Mouse (Mus musculus) intestine, postnatal 0 days (tissue): ENCODE measurements around the gene Zfp652. TPM values are rescaled to one million over a fixed set of nuclear protein-coding genes. Genes with fewer than 3 reads are reported as not detected.
A peak's percentile ranks its signal among the peaks of the same experiment; 100 is the strongest.
"Not testable (repeated sequence)": the region's sequence is repeated elsewhere in the genome, so short reads cannot be mapped to it uniquely, and the experiment has no call there.

ENCODE experiments used
- ATAC-seq: fragments of 200-750 bp; cut with Nextera tagmentation; 2 replicates; pipeline ENCODE4 v1.8.0; 2017; ENCODE audit warnings: mild to moderate bottlenecking, moderate TSS enrichment, moderate library complexity
- H3K27ac ChIP-seq: fragments of 300-500 bp; sonication (generic); 2 replicates; pipeline ENCODE4 v1.5.1; 2014; ENCODE audit warnings: mild to moderate bottlenecking, low read depth, low read length, moderate library complexity
- H3K27me3 ChIP-seq: fragments of 300-500 bp; sonication (generic); replicated peaks from 2 replicates; pipeline ENCODE4 v1.6.1; 2014; ENCODE audit warnings: low read length, mixed read lengths; ENCODE audit not compliant: control insufficient read depth, insufficient read depth
- H3K36me3 ChIP-seq: fragments of 300-500 bp; sonication (generic); 2 replicates; pipeline ENCODE4 v1.6.1; 2014; ENCODE audit warnings: mild to moderate bottlenecking, moderate library complexity; ENCODE audit not compliant: control insufficient read depth, insufficient read depth
- H3K4me1 ChIP-seq: fragments of 300-500 bp; sonication (generic); replicated peaks from 2 replicates; pipeline ENCODE4 v1.6.1; 2014; ENCODE audit warnings: antibody characterized with exemption, low read length, mixed read lengths; ENCODE audit not compliant: control insufficient read depth, insufficient read depth
- H3K4me2 ChIP-seq: fragments of 300-500 bp; sonication (generic); replicated peaks from 2 replicates; pipeline ENCODE4 v1.6.1; 2014; ENCODE audit warnings: low read depth, mild to moderate bottlenecking, moderate library complexity
- H3K4me3 ChIP-seq: fragments of 300-500 bp; sonication (generic); 2 replicates; pipeline ENCODE4 v1.5.1; 2014; ENCODE audit warnings: low read depth, low read length
- H3K9ac ChIP-seq: fragments of 300-500 bp; sonication (generic); 2 replicates; pipeline ENCODE4 v1.6.1; 2014; ENCODE audit warnings: mild to moderate bottlenecking, low read depth, low read length
- H3K9me3 ChIP-seq: fragments of 300-500 bp; sonication (generic); 2 replicates; pipeline ENCODE4 v1.6.1; 2016; ENCODE audit warnings: mixed run types; ENCODE audit not compliant: control insufficient read depth
- CTCF ChIP-seq: sonication (generic); IDR thresholded peaks from 2 replicates; pipeline ENCODE4 v1.5.1; 2016; ENCODE audit warnings: low read depth, mild to moderate bottlenecking, control low read depth, antibody characterized with exemption, moderate library complexity
- WGBS: fragments of 180-500 bp; shearing (Covaris S2); extraction: QIAGEN DNeasy Blood & Tissue Kit; methylation state at CpG from one replicate; pipeline ENCODE4 v1.1.7; 2014; 5-methylcytosine and 5-hydroxymethylcytosine counted together
- polyA plus RNA-seq: library from polyadenylated mRNA; unstranded; fragments of >200 nt; fragmentation: Nextera tagmentation; extraction: Ambion mirVana; gene quantifications from 2 replicates; pipeline ENCODE4 v1.2.1, GENCODE M21; 2015

Zfp652 gene
- polyA plus RNA-seq, 1 experiment from 2014 or later = 7.9 TPM

DNA sequence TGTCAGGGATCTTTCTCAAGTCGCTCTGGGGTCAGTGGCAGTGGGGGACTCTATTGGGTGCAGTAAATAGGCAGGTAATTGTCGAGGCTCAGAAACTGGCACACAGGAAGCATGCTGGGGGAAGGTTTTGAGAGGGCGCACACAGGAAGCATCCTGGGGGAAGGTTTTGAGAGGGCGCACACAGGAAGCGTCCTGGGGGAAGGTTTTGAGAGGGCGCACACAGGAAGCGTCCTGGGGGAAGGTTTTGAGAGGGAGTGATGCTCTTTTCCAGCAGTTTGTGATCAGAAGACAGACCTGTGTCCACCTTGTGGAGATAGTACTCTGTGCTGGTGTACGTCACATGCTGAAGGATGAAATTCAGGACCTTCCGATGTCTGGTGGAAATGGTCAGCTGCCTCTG, 163.3 kb downstream of the Zfp652 start:
- 60% methylated on average over 9 of the region's 9 CpGs for WGBS
- Histone ChIP-seq H3K4me3 (no peak overlapping the region), H3K36me3 (no peaks in the 10 kb centered on the region), H3K4me1 (no peaks in the 10 kb centered on the region), H3K9me3 (no peaks in the 10 kb centered on the region), H3K4me2 (no peak overlapping the region; the same call in 1 of the 2 replicates), H3K27ac (no peak overlapping the region), H3K27me3 (no peaks in the 10 kb centered on the region), H3K9ac (no peak overlapping the region)
- TF ChIP-seq CTCF = no peak
- ATAC-seq = no peak

DNA sequence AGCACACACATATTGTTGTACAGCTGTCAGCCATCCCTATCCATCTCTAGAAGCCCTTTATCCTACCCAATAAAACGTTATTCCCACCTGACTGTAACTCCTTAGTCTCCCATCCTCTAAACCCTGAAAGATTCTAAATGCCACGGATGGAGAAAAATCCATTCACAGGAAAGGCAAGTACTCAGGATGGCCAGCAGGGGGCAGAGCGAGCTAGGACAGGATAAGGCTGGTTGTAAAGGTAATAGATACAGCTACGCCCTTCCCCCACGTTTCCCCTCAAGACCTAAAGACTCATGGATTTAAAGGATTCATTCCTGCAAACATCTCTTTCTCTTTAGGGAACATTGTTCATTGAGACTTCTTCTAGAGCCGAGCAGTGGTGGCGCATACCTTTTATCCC, 163.8 kb downstream of the Zfp652 start:
- no peak for ATAC-seq
- no peak overlapping the region for H3K27ac ChIP-seq
- peak; percentile 97 for TF ChIP-seq CTCF
- no peaks in the 10 kb centered on the region for H3K4me1 ChIP-seq
- H3K9ac ChIP-seq = no peak overlapping the region
- no peak overlapping the region; the same call in 1 of the 2 replicates for H3K4me2 ChIP-seq
- H3K27me3 ChIP-seq = no peaks in the 10 kb centered on the region
- 25% methylated on average over 7 of the region's 7 CpGs for WGBS
- H3K9me3 ChIP-seq = no peaks in the 10 kb centered on the region
- no peaks in the 10 kb centered on the region for H3K36me3 ChIP-seq
- no peak overlapping the region for H3K4me3 ChIP-seq

DNA sequence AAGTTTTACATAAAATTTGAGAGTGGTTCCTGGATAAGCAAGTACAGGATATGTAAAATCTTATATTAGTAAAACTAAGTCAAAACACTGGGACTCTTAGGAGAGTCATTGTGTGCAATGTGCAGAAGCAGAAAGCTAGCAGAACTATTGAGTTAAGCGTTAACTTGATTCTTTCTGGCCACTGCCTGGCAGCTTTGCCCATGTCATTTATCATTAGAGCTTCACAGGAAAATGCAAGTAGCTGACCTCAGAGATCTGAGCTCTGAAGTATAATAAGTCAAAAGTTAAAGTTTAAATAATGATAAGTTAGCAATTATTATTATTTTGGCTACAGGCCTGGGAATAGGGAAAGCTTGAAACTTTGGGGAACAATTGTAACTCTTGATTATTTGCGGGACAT, 167.4 kb downstream of the Zfp652 start:
- H3K36me3 ChIP-seq, H3K4me3 ChIP-seq, H3K4me1 ChIP-seq, H3K9ac ChIP-seq, H3K27ac ChIP-seq, H3K9me3 ChIP-seq, H3K4me2 ChIP-seq, H3K27me3 ChIP-seq, ATAC-seq: not testable (repeated sequence)
- 65% methylated on average over 2 of the region's 2 CpGs for WGBS

Other genes with a start within 250 kb of the Zfp652 start
- 0.22 and 0.43 TPM in 2 replicates for gene Nxph3, start 198.1 kb upstream of the Zfp652 start, polyA plus RNA-seq
- 7.2 and 7.4 TPM in 2 replicates for gene Ngfr, start 124.9 kb upstream of the Zfp652 start, polyA plus RNA-seq
- gene Phb, start 45.7 kb upstream of the Zfp652 start, polyA plus RNA-seq = 133 and 147 TPM in 2 replicates
- 0.26 and 0.41 TPM in 2 replicates for gene B130006D01Rik, start 10.9 kb downstream of the Zfp652 start, polyA plus RNA-seq
- gene Phospho1, start 111.8 kb downstream of the Zfp652 start, polyA plus RNA-seq = 2.6 and 2.9 TPM in 2 replicates
- 19.9 and 23.2 TPM in 2 replicates for gene Gngt2, start 124.5 kb downstream of the Zfp652 start, polyA plus RNA-seq
- 7.5 and 8.1 TPM in 2 replicates for gene Abi3, start 129.8 kb downstream of the Zfp652 start, polyA plus RNA-seq
- 18.2 and 21.1 TPM in 2 replicates for gene B4galnt2, start 202.2 kb downstream of the Zfp652 start, polyA plus RNA-seq